Mouse (Mus musculus) heart, postnatal 0 days (tissue): Measurements from ENCODE around the gene Nlrc5. TPM values are rescaled to one million over a fixed set of nuclear protein-coding genes. Genes with fewer than 3 reads are reported as not detected.

ENCODE experiments used
- ATAC-seq: fragments of 200-750 bp; cut with Nextera tagmentation; 2 replicates; pipeline ENCODE4 v1.8.0; 2017; ENCODE audit warnings: low read depth, moderate number of reproducible peaks, moderate library complexity; ENCODE audit not compliant: insufficient read depth
- DNase-seq: peaks from one replicate; pipeline ENCODE4 v3.0.0-alpha.2; 2016; ENCODE audit warnings: low spot score
- H3K27ac ChIP-seq: fragments of 300-500 bp; sonication (generic); 2 replicates; pipeline ENCODE4 v1.5.1; 2014; ENCODE audit warnings: low read depth, mild to moderate bottlenecking
- H3K27me3 ChIP-seq: fragments of 300-500 bp; sonication (generic); 2 replicates; pipeline ENCODE4 v1.6.1; 2014; ENCODE audit warnings: low read length, mixed read lengths; ENCODE audit not compliant: control insufficient read depth, insufficient read depth
- H3K36me3 ChIP-seq: fragments of 300-500 bp; sonication (generic); replicated peaks from 2 replicates; pipeline ENCODE4 v1.6.1; 2014; ENCODE audit warnings: low read length, mixed read lengths; ENCODE audit not compliant: control insufficient read depth, insufficient read depth
- H3K4me1 ChIP-seq: fragments of 300-500 bp; sonication (generic); 2 replicates; pipeline ENCODE4 v1.6.1; 2014; ENCODE audit warnings: antibody characterized with exemption; ENCODE audit not compliant: control insufficient read depth, insufficient read depth
- H3K4me2 ChIP-seq: fragments of 300-500 bp; sonication (generic); 2 replicates; pipeline ENCODE4 v1.6.1; 2014; ENCODE audit warnings: low read depth, mild to moderate bottlenecking, low read length, moderate library complexity
- H3K4me3 ChIP-seq: fragments of 300-500 bp; sonication (generic); 2 replicates; pipeline ENCODE4 v1.5.1; 2014; ENCODE audit warnings: low read depth, low read length
- H3K9ac ChIP-seq: fragments of 300-500 bp; sonication (generic); replicated peaks from 2 replicates; pipeline ENCODE4 v1.6.1; 2014; ENCODE audit warnings: low read depth, low read length, mixed read lengths
- H3K9me3 ChIP-seq: fragments of 300-500 bp; sonication (generic); replicated peaks from 2 replicates; pipeline ENCODE4 v1.6.1; 2016; ENCODE audit warnings: low read length; ENCODE audit not compliant: control insufficient read depth
- CTCF ChIP-seq: IDR thresholded peaks from 2 replicates; pipeline ENCODE4 v1.5.1; 2016; ENCODE audit warnings: antibody characterized with exemption, control low read depth, low read depth
- EP300 ChIP-seq: IDR thresholded peaks from 2 replicates; pipeline ENCODE4 v1.6.1; 2016; ENCODE audit warnings: antibody characterized with exemption, low read depth
- WGBS: fragments of 180-500 bp; shearing (Covaris S2); extraction: QIAGEN DNeasy Blood & Tissue Kit; methylation state at CpG from one replicate; pipeline ENCODE4 v1.1.7; 2014; 5-methylcytosine and 5-hydroxymethylcytosine counted together
- polyA plus RNA-seq: library from polyadenylated mRNA; unstranded; fragments of >200 nt; fragmentation: Nextera tagmentation; extraction: Ambion mirVana; gene quantifications from 2 replicates; pipeline ENCODE4 v1.2.1, GENCODE M21; 2015
- total RNA-seq: library from RNA; depleted of rRNA; stranded (reverse); fragments of >200 nt; gene quantifications from 2 replicates; pipeline ENCODE4 v1.2.3, GENCODE M21; 2014; ENCODE audit warnings: low replicate concordance

Nlrc5 gene
- total and polyA plus RNA-seq, 2 experiments from 2014 or later = 0.11 to 3.1 TPM

- 70% methylated on average over 5 of the region's 5 CpGs for WGBS
- TF ChIP-seq EP300 (no peak), CTCF (no peak)
Observed at GRCm38 (mm10) chr8:94454905-94455304, 20.7 kb downstream of the Nlrc5 start.

DNA sequence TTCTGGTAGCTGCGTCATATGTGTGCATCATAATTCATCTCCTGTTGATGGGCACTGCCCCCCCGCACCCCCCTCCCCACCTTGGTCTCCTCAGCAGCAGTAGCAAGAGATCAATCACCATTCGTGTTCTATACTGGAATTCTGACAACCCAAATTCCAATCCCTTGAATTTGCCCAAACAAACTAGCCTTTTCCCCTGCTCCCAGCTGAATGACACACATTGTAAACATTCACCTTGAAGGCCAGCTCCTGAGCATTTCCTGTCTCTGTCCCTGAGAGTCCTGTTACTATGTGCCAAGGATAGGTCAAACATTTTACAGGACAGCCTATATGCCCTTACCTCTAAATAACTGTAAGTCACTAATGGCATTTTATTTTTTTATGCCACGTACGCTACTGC lies 21.9 kb downstream of the Nlrc5 start:
- H3K27me3 ChIP-seq = no peaks in the 10 kb centered on the region
- H3K4me3 ChIP-seq = no peak overlapping the region
- no peak overlapping the region for H3K27ac ChIP-seq
- H3K36me3 ChIP-seq = no peaks in the 10 kb centered on the region
- no peak overlapping the region for H3K4me2 ChIP-seq
- WGBS = 69% methylated on average over 5 of the region's 5 CpGs
- no peaks in the 10 kb centered on the region for H3K4me1 ChIP-seq
- DNase-seq = no peak
- no peak overlapping the region for H3K9ac ChIP-seq
- no peak for ATAC-seq
- TF ChIP-seq CTCF (no peak), EP300 (no peak)
- H3K9me3 ChIP-seq = no peaks in the 10 kb centered on the region

More at GRCm38 (mm10) chr8:94454905-94455304, 20.7 kb downstream of the Nlrc5 start:
- Histone ChIP-seq H3K27me3 (no peaks in the 10 kb centered on the region), H3K36me3 (no peaks in the 10 kb centered on the region), H3K9me3 (no peaks in the 10 kb centered on the region), H3K4me1 (no peaks in the 10 kb centered on the region), H3K4me2 (no peak overlapping the region), H3K9ac (no peak overlapping the region), H3K4me3 (no peak overlapping the region), H3K27ac (no peak overlapping the region)
- no peak for DNase-seq
- ATAC-seq = no peak

- Histone ChIP-seq H3K4me1 (no peaks in the 10 kb centered on the region), H3K4me2 (no peak overlapping the region), H3K9ac (no peak overlapping the region), H3K27me3 (no peaks in the 10 kb centered on the region), H3K36me3 (no peaks in the 10 kb centered on the region), H3K27ac (no peak overlapping the region), H3K9me3 (no peaks in the 10 kb centered on the region), H3K4me3 (no peak overlapping the region)
- DNase-seq (no peak), ATAC-seq (no peak)
- 51% methylated on average over 2 of the region's 2 CpGs for WGBS
- no peak for TF ChIP-seq CTCF
- TF ChIP-seq EP300 = no peak
Observed at GRCm38 (mm10) chr8:94458567-94458966, 24.4 kb downstream of the Nlrc5 start.

- H3K9me3 ChIP-seq = no peaks in the 10 kb centered on the region
- ATAC-seq (no peak), DNase-seq (no peak)
- no peak overlapping the region for H3K27ac ChIP-seq
- H3K9ac ChIP-seq = no peak overlapping the region
- TF ChIP-seq EP300 (no peak), CTCF (no peak)
- no peak overlapping the region for H3K4me3 ChIP-seq
- no peaks in the 10 kb centered on the region for H3K4me1 ChIP-seq
- WGBS = 68% methylated on average over 5 of the region's 5 CpGs
- H3K36me3 ChIP-seq = no peaks in the 10 kb centered on the region
- H3K4me2 ChIP-seq = no peak overlapping the region
- H3K27me3 ChIP-seq = no peaks in the 10 kb centered on the region
Observed at GRCm38 (mm10) chr8:94469656-94470055, 35.5 kb downstream of the Nlrc5 start.

DNA sequence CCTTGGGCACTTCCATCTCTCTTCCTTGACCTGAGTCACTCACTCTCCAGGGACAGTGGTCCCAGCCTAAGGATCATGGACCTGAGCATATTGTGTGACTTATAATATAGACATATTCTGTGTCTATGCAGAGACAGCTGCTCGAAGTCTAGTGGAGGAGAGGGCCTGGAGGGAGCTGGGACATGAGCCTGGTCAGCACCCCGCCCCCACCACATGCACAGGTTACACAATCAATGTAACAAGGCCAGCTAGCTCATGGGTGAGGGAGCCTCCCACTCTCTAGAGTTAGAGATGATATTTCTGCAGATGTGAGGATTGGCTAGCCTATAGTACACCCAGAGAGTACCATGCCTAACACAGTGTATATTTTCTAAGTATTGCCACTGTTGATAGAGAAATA lies 36.6 kb downstream of the Nlrc5 start:
- no peak for ATAC-seq
- no peak overlapping the region for H3K9ac ChIP-seq
- no peak overlapping the region for H3K4me3 ChIP-seq
- WGBS = 76% methylated on average over 2 of the region's 2 CpGs
- H3K9me3 ChIP-seq = no peaks in the 10 kb centered on the region
- TF ChIP-seq EP300 = no peak
- no peak for TF ChIP-seq CTCF
- DNase-seq = no peak
- H3K27me3 ChIP-seq = no peaks in the 10 kb centered on the region
- H3K36me3 ChIP-seq = no peaks in the 10 kb centered on the region
- no peak overlapping the region for H3K4me2 ChIP-seq
- H3K27ac ChIP-seq = no peak overlapping the region
- no peaks in the 10 kb centered on the region for H3K4me1 ChIP-seq

GRCm38 (mm10) chr8:94471281-94471680 lies 37.1 kb downstream of the Nlrc5 start:
- TF ChIP-seq EP300 = no peak
- TF ChIP-seq CTCF = no peak
- Histone ChIP-seq H3K9me3 (no peaks in the 10 kb centered on the region), H3K36me3 (no peaks in the 10 kb centered on the region), H3K4me1 (no peaks in the 10 kb centered on the region), H3K27me3 (no peaks in the 10 kb centered on the region), H3K27ac (no peak overlapping the region), H3K4me3 (no peak overlapping the region), H3K4me2 (no peak overlapping the region), H3K9ac (no peak overlapping the region)
- DNase-seq (no peak), ATAC-seq (no peak)
- WGBS = 73% methylated on average over 1 of the region's 1 CpGs
